Mouse (Mus musculus) ES-Bruce4 (cell line): ENCODE data around the gene Tbx4. TPM values are rescaled to one million over a fixed set of nuclear protein-coding genes. Genes with fewer than 3 reads are reported as not detected.

Experiments used
- H3K27ac ChIP-seq: 2 replicates; pipeline ENCODE4 v1.5.1; 2012; ENCODE audit warnings: low read length, inconsistent platforms; ENCODE audit not compliant: insufficient read depth
- H3K27me3 ChIP-seq: 2 replicates; pipeline ENCODE4 v1.6.1; 2012; ENCODE audit warnings: mild to moderate bottlenecking, low read length, inconsistent platforms; ENCODE audit not compliant: control insufficient read depth, poor library complexity, insufficient read depth, severe bottlenecking
- H3K36me3 ChIP-seq: 2 replicates; pipeline ENCODE4 v1.6.1; 2012; ENCODE audit warnings: inconsistent platforms, mild to moderate bottlenecking, low read length, moderate library complexity; ENCODE audit not compliant: control insufficient read depth, poor library complexity, insufficient read depth, severe bottlenecking
- H3K4me1 ChIP-seq: one replicate; pipeline ENCODE4 v1.8.1; 2011; ENCODE audit warnings: low read length; ENCODE audit not compliant: control insufficient read depth, insufficient read depth
- H3K4me3 ChIP-seq: 2 replicates; pipeline ENCODE4 v1.5.1; 2011; ENCODE audit warnings: low read depth, mild to moderate bottlenecking, low read length
- H3K9ac ChIP-seq: 2 replicates; pipeline ENCODE4 v1.6.1; 2012; ENCODE audit warnings: low read depth, mild to moderate bottlenecking, inconsistent platforms; ENCODE audit not compliant: poor library complexity, severe bottlenecking
- H3K9me3 ChIP-seq: replicated peaks from 2 replicates; pipeline ENCODE4 v1.6.1; 2012; ENCODE audit warnings: mild to moderate bottlenecking, low read length, inconsistent platforms; ENCODE audit not compliant: control insufficient read depth, poor library complexity, insufficient read depth, severe bottlenecking
- CTCF ChIP-seq: IDR thresholded peaks from one replicate; pipeline ENCODE4 v1.8.1; 2011; ENCODE audit warnings: low read depth, low read length
- EP300 ChIP-seq: IDR thresholded peaks from 2 replicates; pipeline ENCODE4 v1.6.1; 2011; ENCODE audit warnings: low read depth, low read length; ENCODE audit not compliant: insufficient read depth
- POLR2A ChIP-seq: IDR thresholded peaks from one replicate; pipeline ENCODE4 v1.8.1; 2011; ENCODE audit warnings: low read length; ENCODE audit not compliant: insufficient read depth
- polyA plus RNA-seq: library from polyadenylated mRNA; stranded (reverse); fragments of >200 nt; gene quantifications from 2 replicates; pipeline ENCODE4 v1.2.4, GENCODE M21; 2011; ENCODE audit warnings: low read depth; ENCODE audit not compliant: missing spikeins, insufficient read depth, insufficient read length

Gene Tbx4
- polyA plus RNA-seq, 1 experiment, result 0.69 TPM

GRCm38 (mm10) chr11:85893400-85894135, 7.3 kb downstream of the Tbx4 start:
- Histone ChIP-seq H3K4me1 (peaks cover 2% of the 10 kb centered on the region), H3K36me3 (no peaks in the 10 kb centered on the region), H3K27ac (no peak overlapping the region), H3K4me3 (no peak overlapping the region), H3K27me3 (peaks cover 16% of the 10 kb centered on the region), H3K9me3 (no peaks in the 10 kb centered on the region), H3K9ac (no peak overlapping the region)
- TF ChIP-seq CTCF, result no peak
- TF ChIP-seq EP300, result no peak
- TF ChIP-seq POLR2A, result no peak

GRCm38 (mm10) chr11:85894136-85894530, 7.9 kb downstream of the Tbx4 start:
- TF ChIP-seq CTCF, result no peak
- no peak for TF ChIP-seq POLR2A
- no peak for TF ChIP-seq EP300
- Histone ChIP-seq H3K4me3 (no peak overlapping the region), H3K9ac (no peak overlapping the region), H3K27ac (no peak overlapping the region), H3K9me3 (no peaks in the 10 kb centered on the region), H3K4me1 (peaks cover 2% of the 10 kb centered on the region), H3K36me3 (no peaks in the 10 kb centered on the region), H3K27me3 (peaks cover 15% of the 10 kb centered on the region)

- Histone ChIP-seq H3K9ac (peak overlapping the region; percentile 18; the same call in 1 of the 2 replicates), H3K27ac (no peak overlapping the region), H3K9me3 (no peaks in the 10 kb centered on the region), H3K4me1 (peaks cover 4% of the 10 kb centered on the region), H3K36me3 (no peaks in the 10 kb centered on the region), H3K4me3 (peak overlapping the region; percentile 32), H3K27me3 (peaks cover 9% of the 10 kb centered on the region)
- no peak for TF ChIP-seq POLR2A
- TF ChIP-seq CTCF, result no peak
- TF ChIP-seq EP300, result no peak
Measured at GRCm38 (mm10) chr11:85894731-85895545, 8.7 kb downstream of the Tbx4 start.

DNA sequence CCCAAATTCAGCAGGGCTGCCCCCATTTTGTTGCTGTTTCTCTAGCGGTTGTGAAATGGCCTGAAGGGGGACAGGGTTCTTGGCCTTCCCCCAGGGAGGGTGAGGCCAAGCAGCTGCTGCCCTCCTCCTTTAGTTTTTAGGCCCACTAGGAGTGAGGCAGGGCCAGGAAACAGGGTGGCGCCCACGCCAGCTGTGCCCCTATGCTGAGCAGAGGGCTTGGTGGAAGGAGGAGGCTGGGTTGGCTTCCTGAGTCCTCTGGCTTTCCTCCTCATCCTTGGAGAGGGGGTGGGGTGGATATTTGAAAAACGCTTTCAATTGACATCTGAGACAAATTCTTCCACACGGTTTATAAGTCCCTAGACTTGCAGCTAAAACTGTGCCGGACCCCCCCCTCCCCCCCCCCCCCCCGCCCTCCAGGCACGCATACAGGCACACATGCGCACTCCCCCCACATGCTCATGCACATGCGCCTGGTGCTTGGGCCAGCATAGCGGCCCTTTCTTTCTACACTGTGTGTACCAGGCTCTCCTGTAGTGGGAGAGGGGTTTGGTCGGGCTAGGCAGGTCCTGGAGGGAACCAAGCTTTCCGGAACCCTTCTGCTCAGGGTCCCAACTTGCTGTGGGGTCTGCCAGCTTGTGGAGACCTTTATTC, 10.2 kb downstream of the Tbx4 start:
- no peak overlapping the region for H3K9ac ChIP-seq
- H3K9me3 ChIP-seq, result no peaks in the 10 kb centered on the region
- H3K4me3 ChIP-seq, result no peak overlapping the region
- no peaks in the 10 kb centered on the region for H3K36me3 ChIP-seq
- peaks cover 3% of the 10 kb centered on the region for H3K4me1 ChIP-seq
- TF ChIP-seq EP300 (no peak), POLR2A (no peak)
- H3K27me3 ChIP-seq, result peaks cover 5% of the 10 kb centered on the region
- H3K27ac ChIP-seq, result no peak overlapping the region

- H3K9ac ChIP-seq, result no peak overlapping the region
- H3K36me3 ChIP-seq, result no peaks in the 10 kb centered on the region
- H3K4me3 ChIP-seq, result no peak overlapping the region
- H3K9me3 ChIP-seq, result no peaks in the 10 kb centered on the region
- H3K27me3 ChIP-seq, result peaks cover 2% of the 10 kb centered on the region; the same call in 1 of the 2 replicates
- TF ChIP-seq POLR2A, result no peak
- peak; percentile 54; the same call in 1 of the 2 replicates for TF ChIP-seq EP300
- TF ChIP-seq CTCF, result no peak
- no peak overlapping the region for H3K27ac ChIP-seq
- H3K4me1 ChIP-seq, result peaks cover 3% of the 10 kb centered on the region
Measured at GRCm38 (mm10) chr11:85900291-85900690, 14.1 kb downstream of the Tbx4 start.

- H3K27ac ChIP-seq, result no peak overlapping the region
- no peaks in the 10 kb centered on the region for H3K27me3 ChIP-seq
- no peak overlapping the region for H3K9ac ChIP-seq
- no peak overlapping the region for H3K4me3 ChIP-seq
- H3K36me3 ChIP-seq, result no peaks in the 10 kb centered on the region
- TF ChIP-seq POLR2A (no peak), CTCF (no peak), EP300 (no peak)
- H3K4me1 ChIP-seq, result no peaks in the 10 kb centered on the region
- no peaks in the 10 kb centered on the region for H3K9me3 ChIP-seq
Measured at GRCm38 (mm10) chr11:85909514-85909913, 23.3 kb downstream of the Tbx4 start.
